Mouse (Mus musculus) embryonic facial prominence, embryonic 10.5 days (tissue): ENCODE measurements at regions not wholly inside any gene's neighbourhood (a gene's known extent, or its start where the extent isn't known, plus 50 kb on each side); places are given as distances from the start of the nearest gene placed in this dataset.

ENCODE experiments used
- DNase-seq: peaks from one replicate; pipeline ENCODE4 v3.0.0-alpha.2; 2017; ENCODE audit warnings: low spot score
- H3K27ac ChIP-seq: fragments of 300-500 bp; sonication (generic); replicated peaks from 2 replicates; pipeline ENCODE4 v1.5.1; 2016; ENCODE audit warnings: mild to moderate bottlenecking
- H3K27me3 ChIP-seq: fragments of 300-500 bp; sonication (generic); replicated peaks from 2 replicates; pipeline ENCODE4 v1.6.1; 2016; ENCODE audit warnings: low read depth, mild to moderate bottlenecking; ENCODE audit not compliant: poor library complexity, severe bottlenecking
- H3K36me3 ChIP-seq: fragments of 300-500 bp; sonication (generic); replicated peaks from 2 replicates; pipeline ENCODE4 v1.6.1; 2016; ENCODE audit warnings: mild to moderate bottlenecking, moderate library complexity
- H3K4me1 ChIP-seq: fragments of 300-500 bp; sonication (generic); 2 replicates; pipeline ENCODE4 v1.6.1; 2016
- H3K4me3 ChIP-seq: fragments of 300-500 bp; sonication (generic); 2 replicates; pipeline ENCODE4 v1.5.1; 2016; ENCODE audit warnings: mild to moderate bottlenecking, moderate library complexity
- H3K9me3 ChIP-seq: fragments of 300-500 bp; sonication (generic); 2 replicates; pipeline ENCODE4 v1.6.1; 2016; ENCODE audit warnings: mild to moderate bottlenecking
- WGBS: fragments of 180-500 bp; shearing (Covaris S2); methylation state at CpG from one replicate; pipeline ENCODE4 v1.1.7; 2016; 5-methylcytosine and 5-hydroxymethylcytosine counted together

GRCm38 (mm10) chr6:88984863-88985262 lies 82.8 kb downstream of the Tpra1 start:
- peaks cover 28% of the 10 kb centered on the region for H3K4me1 ChIP-seq
- DNase-seq = no peak
- H3K9me3 ChIP-seq = no peaks in the 10 kb centered on the region
- 36% methylated on average over 4 of the region's 4 CpGs for WGBS
- H3K4me3 ChIP-seq = no peak overlapping the region
- H3K27me3 ChIP-seq = no peaks in the 10 kb centered on the region
- H3K27ac ChIP-seq = peak overlapping the region; percentile 32; the same call in 1 of the 2 replicates
- no peaks in the 10 kb centered on the region for H3K36me3 ChIP-seq

- 90% methylated on average over 10 of the region's 10 CpGs for WGBS
- no peaks in the 10 kb centered on the region for H3K9me3 ChIP-seq
- H3K27me3 ChIP-seq = no peaks in the 10 kb centered on the region
- no peaks in the 10 kb centered on the region for H3K36me3 ChIP-seq
- peaks cover 16% of the 10 kb centered on the region for H3K4me1 ChIP-seq
- no peak overlapping the region for H3K27ac ChIP-seq
- no peak overlapping the region for H3K4me3 ChIP-seq
- no peak for DNase-seq
These were observed 86.5 kb downstream of the Tpra1 start for GRCm38 (mm10) chr6:88988551-88988950.

DNA sequence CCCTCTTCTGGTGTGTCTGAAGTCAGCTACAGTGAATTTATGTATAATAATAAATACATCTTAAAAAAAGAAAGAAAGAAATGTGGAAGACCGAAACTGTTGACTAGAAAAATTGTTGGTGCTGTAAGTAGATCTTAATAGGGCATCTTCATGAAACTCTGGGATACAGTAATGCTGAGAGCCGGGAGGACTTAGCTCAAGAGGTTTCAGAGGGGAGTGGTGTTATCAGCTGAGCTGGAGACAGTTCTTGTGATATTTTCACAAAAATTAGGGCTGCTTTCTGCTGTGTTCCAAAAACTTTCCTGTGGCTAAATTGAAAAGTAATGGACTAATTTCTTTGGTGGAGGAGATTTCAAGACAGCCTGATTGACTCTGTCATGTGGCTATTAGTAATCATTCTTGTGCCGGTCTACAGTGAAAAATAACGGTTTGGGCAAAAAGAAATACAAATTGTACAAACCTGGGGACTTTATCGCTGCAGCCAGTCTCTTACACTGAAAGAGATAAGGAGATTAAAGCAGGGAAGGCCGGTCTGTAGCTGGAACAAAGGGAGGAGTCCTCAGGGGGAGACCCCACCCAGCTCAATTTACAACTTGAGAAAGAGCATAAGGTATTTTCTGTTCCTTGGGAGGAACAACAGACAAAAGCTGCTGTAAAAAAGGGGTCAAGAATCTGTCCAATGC lies 87.7 kb downstream of the Tpra1 start:
- H3K4me3 ChIP-seq = no peak overlapping the region
- H3K27ac ChIP-seq = no peak overlapping the region
- peaks cover 8% of the 10 kb centered on the region for H3K4me1 ChIP-seq
- no peaks in the 10 kb centered on the region for H3K36me3 ChIP-seq
- no peak for DNase-seq
- 60% methylated on average over 6 of the region's 6 CpGs for WGBS
- H3K9me3 ChIP-seq = no peaks in the 10 kb centered on the region
- H3K27me3 ChIP-seq = no peaks in the 10 kb centered on the region

GRCm38 (mm10) chr6:88990300-88990685 lies 88.2 kb downstream of the Tpra1 start:
- no peak for DNase-seq
- Histone ChIP-seq H3K27ac (no peak overlapping the region), H3K36me3 (no peaks in the 10 kb centered on the region), H3K27me3 (no peaks in the 10 kb centered on the region), H3K9me3 (no peaks in the 10 kb centered on the region), H3K4me3 (no peak overlapping the region), H3K4me1 (0 out of 2 replicates have a peak, but pooled peaks cover 3% of the 10 kb centered on the region)
- WGBS = 38% methylated on average over 1 of the region's 1 CpGs

DNA sequence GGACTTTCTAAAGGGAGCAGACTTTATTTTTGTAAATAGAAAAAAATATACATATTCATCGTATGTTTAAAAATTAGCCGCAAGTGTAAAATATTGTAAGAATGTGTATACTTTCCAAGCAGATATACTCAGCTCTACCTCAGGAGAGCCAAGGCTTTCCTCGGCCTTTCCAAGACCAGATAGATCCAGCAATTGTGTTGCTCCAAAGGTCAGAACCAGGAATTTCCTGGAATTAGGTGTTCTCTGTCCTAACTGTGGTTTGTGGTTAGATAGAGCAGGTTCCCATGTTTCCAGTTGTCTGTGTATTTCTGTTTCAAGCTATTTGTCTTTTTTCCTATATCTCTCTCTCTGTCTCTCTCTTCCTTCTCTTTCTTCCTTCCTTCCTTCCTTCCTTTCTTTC lies 93.0 kb downstream of the Tpra1 start:
- no peaks in the 10 kb centered on the region for H3K9me3 ChIP-seq
- DNase-seq = no peak
- WGBS = 88% methylated on average over 3 of the region's 3 CpGs
- no peaks in the 10 kb centered on the region for H3K27me3 ChIP-seq
- no peak overlapping the region for H3K27ac ChIP-seq
- H3K4me3 ChIP-seq = no peak overlapping the region
- H3K36me3 ChIP-seq = no peaks in the 10 kb centered on the region
- H3K4me1 ChIP-seq = 0 out of 2 replicates have a peak, but pooled peaks cover 3% of the 10 kb centered on the region

DNA sequence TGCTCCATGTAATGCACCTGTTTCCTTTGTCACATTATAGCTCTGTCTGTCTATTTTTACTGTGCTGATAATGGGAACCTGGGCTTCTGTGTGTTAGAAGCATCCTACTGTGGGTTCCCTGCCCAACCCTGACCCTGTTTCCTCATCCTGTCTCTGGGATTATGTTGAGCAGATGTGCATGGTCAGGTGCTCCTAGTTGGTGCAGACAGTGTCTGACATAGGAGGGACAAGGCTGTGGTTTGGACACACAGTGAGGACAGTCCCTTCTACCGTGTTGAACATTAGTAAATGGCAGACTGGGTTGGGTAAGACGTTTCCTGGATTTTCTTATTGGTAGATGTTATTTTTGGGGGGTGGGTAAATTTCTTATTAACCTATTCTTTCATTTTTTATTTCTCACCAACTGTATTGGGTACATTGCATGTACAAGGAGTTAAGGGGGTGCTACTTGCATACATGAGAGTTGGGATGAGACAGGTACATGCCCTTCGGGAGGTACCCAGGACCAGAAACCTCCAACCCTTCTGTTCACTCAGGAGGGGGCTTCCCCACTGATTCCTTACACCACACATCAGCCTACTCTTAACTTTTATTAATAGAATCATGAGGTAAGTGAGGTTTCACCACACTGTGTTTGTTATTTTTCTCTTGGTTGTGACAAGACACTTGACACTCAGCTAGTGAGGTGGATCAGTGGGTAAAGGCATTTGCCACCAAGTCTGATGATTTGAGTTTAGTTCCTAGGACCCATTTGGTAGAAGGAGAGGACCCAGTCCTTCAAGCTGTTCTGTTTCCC lies 97.1 kb downstream of the Tpra1 start:
- Histone ChIP-seq H3K4me3 (no peak overlapping the region), H3K27me3 (no peaks in the 10 kb centered on the region), H3K9me3 (no peaks in the 10 kb centered on the region), H3K36me3 (no peaks in the 10 kb centered on the region), H3K27ac (no peak overlapping the region), H3K4me1 (peaks cover 6% of the 10 kb centered on the region; the same call in 1 of the 2 replicates)
- DNase-seq = no peak
- 86% methylated on average over 3 of the region's 3 CpGs for WGBS

DNA sequence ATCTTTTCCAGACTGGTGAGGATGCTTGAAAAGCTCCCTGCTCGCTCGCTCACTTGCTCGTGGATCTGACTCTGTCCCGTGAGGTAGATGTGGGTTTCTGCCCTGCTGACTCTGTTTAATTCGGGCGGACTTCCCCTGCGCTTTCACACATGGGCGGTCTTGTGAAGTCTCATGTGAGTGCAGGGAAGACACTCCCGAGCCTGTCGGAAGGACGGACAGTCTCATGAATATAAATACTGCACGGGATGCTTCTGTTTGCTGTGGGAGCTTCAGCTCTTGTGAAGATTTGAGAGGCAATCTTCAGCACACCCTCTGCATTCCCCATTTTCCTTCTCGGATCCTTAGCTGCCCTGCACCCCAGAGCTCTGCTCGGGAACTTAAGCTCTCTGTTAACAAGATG lies 98.3 kb downstream of the Tpra1 start:
- no peak overlapping the region for H3K27ac ChIP-seq
- 37% methylated on average over 14 of the region's 14 CpGs for WGBS
- peaks cover 6% of the 10 kb centered on the region; the same call in 1 of the 2 replicates for H3K4me1 ChIP-seq
- H3K9me3 ChIP-seq = no peaks in the 10 kb centered on the region
- H3K36me3 ChIP-seq = no peaks in the 10 kb centered on the region
- DNase-seq = no peak
- H3K27me3 ChIP-seq = no peaks in the 10 kb centered on the region
- no peak overlapping the region for H3K4me3 ChIP-seq

DNA sequence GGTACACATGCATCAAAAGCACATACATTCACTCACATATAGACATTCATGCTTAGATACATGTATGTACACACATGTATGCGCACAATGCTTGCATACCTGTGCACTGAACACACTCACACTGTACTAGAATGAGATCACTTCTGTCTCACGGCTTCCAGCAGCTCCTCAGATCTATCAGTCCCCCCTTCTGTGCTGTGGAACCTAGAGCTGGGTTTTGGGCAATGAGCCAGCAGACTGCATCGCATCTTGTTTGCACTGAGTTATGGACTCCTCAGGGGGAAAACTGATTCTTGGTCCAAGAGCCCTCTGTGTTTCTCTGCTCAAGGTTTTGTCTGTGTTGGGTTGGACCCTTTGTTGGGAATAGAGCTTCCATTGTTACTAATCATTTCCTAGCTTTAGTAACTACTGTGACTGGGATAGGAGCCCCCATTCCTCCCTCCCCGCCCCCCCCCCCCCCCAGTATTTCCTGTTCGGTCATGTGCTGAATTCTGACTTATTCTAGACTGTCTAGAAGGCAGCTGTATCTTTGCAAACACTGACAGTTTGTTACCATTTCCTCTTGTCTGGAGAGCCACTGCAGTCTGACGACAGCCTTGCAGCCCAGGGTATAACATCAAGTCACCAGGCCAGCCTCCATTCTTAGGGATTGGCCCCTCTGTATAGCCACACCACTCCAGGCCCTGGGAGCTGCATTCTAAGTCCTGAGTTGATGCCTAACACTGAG lies 101.3 kb downstream of the Tpra1 start:
- no peak for DNase-seq
- H3K36me3 ChIP-seq = no peaks in the 10 kb centered on the region
- no peak overlapping the region; the same call in 1 of the 2 replicates for H3K27ac ChIP-seq
- no peak overlapping the region for H3K4me3 ChIP-seq
- peaks cover 19% of the 10 kb centered on the region for H3K4me1 ChIP-seq
- H3K27me3 ChIP-seq = 0 out of 2 replicates have a peak, but pooled peaks cover 9% of the 10 kb centered on the region
- 55% methylated on average over 6 of the region's 6 CpGs for WGBS
- H3K9me3 ChIP-seq = no peaks in the 10 kb centered on the region

GRCm38 (mm10) chr6:89005094-89005493 lies 103.0 kb downstream of the Tpra1 start:
- no peaks in the 10 kb centered on the region for H3K36me3 ChIP-seq
- peaks cover 36% of the 10 kb centered on the region for H3K4me1 ChIP-seq
- no peak for DNase-seq
- no peak overlapping the region for H3K27ac ChIP-seq
- no peak overlapping the region for H3K4me3 ChIP-seq
- WGBS = 47% methylated on average over 4 of the region's 4 CpGs
- H3K9me3 ChIP-seq = no peaks in the 10 kb centered on the region
- 0 out of 2 replicates have a peak, but pooled peaks cover 14% of the 10 kb centered on the region for H3K27me3 ChIP-seq

DNA sequence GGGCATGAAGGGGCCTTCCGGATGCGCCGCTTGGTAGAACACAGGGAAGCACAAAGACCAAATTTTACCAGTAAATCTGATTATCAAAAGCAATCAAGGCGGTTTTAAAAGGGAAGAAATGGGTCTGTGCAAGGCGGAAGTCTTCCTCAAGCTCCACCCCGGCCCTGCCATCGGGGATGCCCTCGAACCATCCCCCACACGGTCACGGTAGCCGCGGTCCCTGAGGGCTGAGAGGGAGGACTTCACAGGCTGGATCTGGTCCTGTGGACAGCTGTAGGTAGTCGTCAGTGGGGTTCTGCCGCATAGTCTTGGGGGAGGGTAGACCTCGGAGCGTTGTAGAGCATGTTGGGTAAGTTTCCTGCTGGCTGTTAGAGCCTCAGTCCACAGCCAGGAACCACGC lies 104.9 kb downstream of the Tpra1 start:
- H3K27ac ChIP-seq = peak overlapping the region; percentile 72
- DNase-seq = peak; percentile 45
- H3K4me1 ChIP-seq = peaks cover 47% of the 10 kb centered on the region

DNA sequence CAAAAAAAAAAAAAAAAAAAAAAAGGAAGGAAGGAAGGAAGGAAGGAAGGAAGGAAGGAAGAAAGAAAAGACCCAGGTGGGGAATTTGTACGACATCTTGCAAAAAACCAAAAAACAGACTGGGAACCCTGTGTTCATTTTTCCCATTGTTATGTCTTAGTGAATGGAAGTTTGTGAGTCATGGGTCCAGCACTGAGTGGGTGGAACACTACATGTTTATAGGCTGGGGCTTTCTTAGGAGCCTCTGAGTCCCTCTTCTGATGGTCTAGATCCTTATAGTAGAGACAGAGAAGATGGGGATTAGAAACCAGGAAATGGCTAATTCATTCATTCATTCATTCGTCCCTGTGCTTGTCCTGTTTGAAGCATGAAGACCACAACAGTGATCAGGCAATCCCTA lies 105.5 kb downstream of the Tpra1 start:
- DNase-seq = no peak
- peaks cover 33% of the 10 kb centered on the region for H3K27me3 ChIP-seq
- H3K36me3 ChIP-seq = no peaks in the 10 kb centered on the region
- peaks cover 48% of the 10 kb centered on the region for H3K4me1 ChIP-seq
- WGBS = 75% methylated on average over 2 of the region's 2 CpGs
- peak overlapping the region; percentile 77 for H3K27ac ChIP-seq
- no peak overlapping the region for H3K4me3 ChIP-seq
- no peaks in the 10 kb centered on the region for H3K9me3 ChIP-seq

More for the DNA sequence above, 104.9 kb downstream of the Tpra1 start:
- 31% methylated on average over 17 of the region's 17 CpGs for WGBS
- H3K36me3 ChIP-seq = no peaks in the 10 kb centered on the region
- H3K9me3 ChIP-seq = no peaks in the 10 kb centered on the region
- H3K27me3 ChIP-seq = peaks cover 33% of the 10 kb centered on the region
- H3K4me3 ChIP-seq = 0 out of 2 replicates have a peak overlapping the region, but pooled peaks have one; percentile 36

DNA sequence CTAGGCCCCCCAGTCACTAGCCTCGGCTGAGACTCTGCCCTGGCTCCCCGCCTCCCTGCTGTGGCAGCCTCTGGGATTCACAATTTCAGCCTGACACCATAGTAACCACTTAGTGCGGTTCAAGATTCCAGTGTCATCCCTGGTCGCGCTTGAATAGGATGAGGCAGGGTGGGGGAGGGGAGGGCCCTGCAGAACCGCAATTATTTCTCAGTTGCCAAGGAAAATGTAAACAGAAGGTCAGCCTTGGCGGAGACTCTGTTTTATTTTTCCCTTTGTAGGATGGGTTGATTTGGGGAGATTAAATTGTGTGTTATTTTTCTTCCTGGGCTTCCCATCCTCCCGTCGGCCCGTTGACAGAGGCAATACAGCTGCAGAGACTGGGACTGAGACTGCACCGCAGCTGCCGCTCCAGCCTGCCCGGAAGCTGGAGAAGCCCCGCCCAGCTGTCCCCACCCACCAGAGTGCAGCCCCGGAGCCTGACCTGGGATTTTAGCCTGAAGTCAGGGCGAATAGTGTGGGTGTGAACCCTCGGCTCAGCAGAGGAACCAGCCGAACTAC lies 106.6 kb downstream of the Tpra1 start:
- H3K4me1 ChIP-seq = peaks cover 56% of the 10 kb centered on the region
- under 1% methylated on average over 18 of the region's 18 CpGs for WGBS

More for the DNA sequence above, 106.6 kb downstream of the Tpra1 start:
- peak; percentile 81 for DNase-seq
- Histone ChIP-seq H3K36me3 (no peaks in the 10 kb centered on the region), H3K9me3 (no peaks in the 10 kb centered on the region), H3K27ac (peak overlapping the region; percentile 77), H3K4me3 (peak overlapping the region; percentile 52), H3K27me3 (peaks cover 35% of the 10 kb centered on the region)
